Mouse (Mus musculus) spleen, adult 10 weeks (tissue): ENCODE measurements around the gene Mfsd4b5. TPM values are rescaled to one million over a fixed set of nuclear protein-coding genes. Genes with fewer than 3 reads are reported as not detected.

Experiments used
- polyA plus RNA-seq: library from polyadenylated mRNA; stranded (reverse); fragments of 350-450 nt; fragmentation: Illumina TruSeq; extraction: RNeasy Lipid Tissue Mini Kit (QIAGEN cat#74804); gene quantifications from one replicate; pipeline ENCODE4 v1.2.3, GENCODE M21; 2015; ENCODE audit warnings: low replicate concordance; ENCODE audit not compliant: insufficient read depth

Gene Mfsd4b5
- 0.12 TPM for polyA plus RNA-seq

GRCm38 (mm10) chr10:39986466-39986865 is at the start of gene Mfsd4b5:
TSS of gene Mfsd4b5 (minus strand) at chr10:39986646.

GRCm38 (mm10) chr10:40024554-40025428 is 38.3 kb upstream of the Mfsd4b5 start, which contains the start of gene Mfsd4b1:
TSS of gene Mfsd4b1 (minus strand) at chr10:40025268.

GRCm38 (mm10) chr10:39959761-39960440 is 26.5 kb downstream of the Mfsd4b5 start, which contains the start of gene Mfsd4b3:
TSS of gene Mfsd4b3 (minus strand) at chr10:39960153.

GRCm38 (mm10) chr10:39926616-39927139 is 59.8 kb downstream of the Mfsd4b5 start, which contains the start of gene Mfsd4b2:
TSS of gene Mfsd4b2 (minus strand) at chr10:39926923.

Other genes with a start within 250 kb of the Mfsd4b5 start
- 8.4 TPM for gene Mfsd4b4, start 87.4 kb downstream of the Mfsd4b5 start, polyA plus RNA-seq
- not detected for gene Mfsd4b2, start 59.7 kb downstream of the Mfsd4b5 start, polyA plus RNA-seq
- 0.26 TPM for gene Mfsd4b3, start 26.5 kb downstream of the Mfsd4b5 start, polyA plus RNA-seq
- not detected for gene Mfsd4b1, start 38.6 kb upstream of the Mfsd4b5 start, polyA plus RNA-seq
- gene Slc16a10, start 155.6 kb upstream of the Mfsd4b5 start, polyA plus RNA-seq: 16.8 TPM